Mouse (Mus musculus) neural tube, embryonic 14.5 days (tissue): ENCODE results near the gene Bcl3. TPM values are rescaled to one million over a fixed set of nuclear protein-coding genes. Genes with fewer than 3 reads are reported as not detected.

Experiments
- ATAC-seq: fragments of 200-750 bp; cut with Nextera tagmentation; 2 replicates; pipeline ENCODE4 v1.8.0; 2017; ENCODE audit warnings: low read depth, mild to moderate bottlenecking, moderate TSS enrichment, moderate library complexity
- H3K27ac ChIP-seq: fragments of 300-500 bp; sonication (generic); 2 replicates; pipeline ENCODE4 v1.5.1; 2014; ENCODE audit warnings: low read depth, mild to moderate bottlenecking, control low read depth, low read length, moderate library complexity, mixed read lengths
- H3K27me3 ChIP-seq: fragments of 300-500 bp; sonication (generic); 2 replicates; pipeline ENCODE4 v1.6.1; 2014; ENCODE audit warnings: low read length; ENCODE audit not compliant: control insufficient read depth, insufficient read depth
- H3K36me3 ChIP-seq: fragments of 300-500 bp; sonication (generic); 2 replicates; pipeline ENCODE4 v1.6.1; 2014; ENCODE audit warnings: low read length, mixed read lengths; ENCODE audit not compliant: control insufficient read depth, insufficient read depth
- H3K4me1 ChIP-seq: fragments of 300-500 bp; sonication (generic); 2 replicates; pipeline ENCODE4 v1.6.1; 2014; ENCODE audit warnings: low read length; ENCODE audit not compliant: control insufficient read depth, insufficient read depth
- H3K4me2 ChIP-seq: fragments of 300-500 bp; sonication (generic); 2 replicates; pipeline ENCODE4 v1.6.1; 2014; ENCODE audit warnings: mild to moderate bottlenecking, low read depth, low read length, control low read depth
- H3K4me3 ChIP-seq: fragments of 300-500 bp; sonication (generic); 2 replicates; pipeline ENCODE4 v1.5.1; 2014; ENCODE audit warnings: low read depth, low read length, control low read depth, mixed read lengths
- H3K9ac ChIP-seq: fragments of 300-500 bp; sonication (generic); replicated peaks from 2 replicates; pipeline ENCODE4 v1.6.1; 2014; ENCODE audit warnings: low read depth, mild to moderate bottlenecking, control low read depth, low read length, mixed read lengths
- H3K9me3 ChIP-seq: fragments of 300-500 bp; sonication (generic); 2 replicates; pipeline ENCODE4 v1.6.1; 2016; ENCODE audit warnings: low read length; ENCODE audit not compliant: control insufficient read depth
- whole genome bisulfite sequencing: fragments of 180-500 bp; shearing (Covaris S2); extraction: QIAGEN DNeasy Blood & Tissue Kit; methylation state at CpG from one replicate; pipeline ENCODE4 v1.1.7; 2014; 5-methylcytosine and 5-hydroxymethylcytosine counted together
- polyA plus RNA-seq: library from polyadenylated mRNA; unstranded; fragments of >200 nt; fragmentation: Nextera tagmentation; extraction: Ambion mirVana; gene quantifications from 2 replicates; pipeline ENCODE4 v1.2.1, GENCODE M21; 2014

Gene Bcl3
- polyA plus RNA-seq, 1 experiment from 2014 or later, result 0.24 TPM

DNA sequence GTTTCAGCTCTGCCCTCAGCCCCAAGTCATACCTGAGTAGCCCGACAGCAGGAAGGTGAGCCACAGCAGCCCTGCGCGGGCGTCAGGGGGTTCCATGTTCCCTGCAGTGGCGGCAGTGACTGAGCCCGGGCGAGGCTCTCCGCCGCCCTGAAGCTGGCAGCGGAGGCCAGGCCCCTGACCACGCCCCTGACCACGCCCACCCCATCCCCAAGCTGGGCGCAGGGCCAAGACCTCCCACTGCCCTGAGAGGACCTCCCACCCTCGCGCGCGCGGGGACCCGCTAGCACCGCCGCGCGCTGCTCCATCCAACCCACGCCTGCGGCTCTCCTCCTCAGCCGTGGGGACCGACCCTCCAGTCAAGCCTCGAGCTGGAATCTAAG, 52.2 kb downstream of the Bcl3 start:
- peak; percentile 84 for ATAC-seq
- WGBS, result under 1% methylated on average over 28 of the region's 28 CpGs

GRCm38 (mm10) chr7:19769434-19770374, 52.9 kb downstream of the Bcl3 start:
- Histone ChIP-seq H3K36me3 (no peaks in the 10 kb centered on the region), H3K4me2 (peak overlapping the region; percentile 65), H3K4me1 (peaks cover 5% of the 10 kb centered on the region), H3K4me3 (peak overlapping the region; percentile 29), H3K27ac (no peak overlapping the region), H3K27me3 (peaks cover 13% of the 10 kb centered on the region), H3K9me3 (no peaks in the 10 kb centered on the region), H3K9ac (peak overlapping the region; percentile 18)
- 12% methylated on average over 16 of the region's 16 CpGs for WGBS
- peak; percentile 16; the same call in 1 of the 2 replicates for ATAC-seq

More for the DNA sequence above, 52.2 kb downstream of the Bcl3 start:
- H3K36me3 ChIP-seq, result no peaks in the 10 kb centered on the region
- H3K27me3 ChIP-seq, result peaks cover 13% of the 10 kb centered on the region
- peaks cover 5% of the 10 kb centered on the region for H3K4me1 ChIP-seq
- H3K4me3 ChIP-seq, result peak overlapping the region; percentile 29
- peak overlapping the region; percentile 18 for H3K9ac ChIP-seq
- H3K27ac ChIP-seq, result no peak overlapping the region
- no peaks in the 10 kb centered on the region for H3K9me3 ChIP-seq
- peak overlapping the region; percentile 65 for H3K4me2 ChIP-seq

GRCm38 (mm10) chr7:19769001-19769400, 53.6 kb downstream of the Bcl3 start:
- peaks cover 13% of the 10 kb centered on the region for H3K27me3 ChIP-seq
- no peaks in the 10 kb centered on the region for H3K9me3 ChIP-seq
- H3K9ac ChIP-seq, result no peak overlapping the region
- peaks cover 5% of the 10 kb centered on the region for H3K4me1 ChIP-seq
- no peaks in the 10 kb centered on the region for H3K36me3 ChIP-seq
- 34% methylated on average over 4 of the region's 4 CpGs for WGBS
- H3K4me3 ChIP-seq, result no peak overlapping the region
- no peak for ATAC-seq
- no peak overlapping the region for H3K4me2 ChIP-seq
- no peak overlapping the region for H3K27ac ChIP-seq

DNA sequence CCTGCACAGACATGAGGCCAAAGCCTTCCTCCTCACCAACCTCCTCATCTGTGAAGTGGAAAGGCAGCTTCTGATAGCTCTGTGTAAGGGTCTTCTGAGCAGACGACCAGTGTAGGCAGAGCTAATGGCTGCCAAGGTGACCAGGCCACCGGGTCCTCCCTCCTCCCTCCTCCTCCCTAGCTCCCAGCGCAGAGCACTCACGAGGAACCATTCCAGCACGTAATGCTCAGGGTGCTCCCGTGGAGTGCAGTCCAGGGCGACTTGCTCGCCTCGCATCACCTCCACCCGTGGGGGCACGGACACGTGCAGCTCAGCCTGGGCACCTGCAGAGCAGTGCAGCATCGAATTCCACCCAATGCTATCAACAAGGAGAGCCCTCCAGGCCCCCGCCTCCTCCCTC, 54.3 kb downstream of the Bcl3 start:
- Histone ChIP-seq H3K9me3 (no peaks in the 10 kb centered on the region), H3K27me3 (peaks cover 13% of the 10 kb centered on the region), H3K4me3 (no peak overlapping the region), H3K36me3 (no peaks in the 10 kb centered on the region), H3K4me2 (no peak overlapping the region), H3K9ac (no peak overlapping the region), H3K4me1 (peaks cover 5% of the 10 kb centered on the region), H3K27ac (no peak overlapping the region)
- WGBS, result 72% methylated on average over 14 of the region's 14 CpGs
- ATAC-seq, result no peak

DNA sequence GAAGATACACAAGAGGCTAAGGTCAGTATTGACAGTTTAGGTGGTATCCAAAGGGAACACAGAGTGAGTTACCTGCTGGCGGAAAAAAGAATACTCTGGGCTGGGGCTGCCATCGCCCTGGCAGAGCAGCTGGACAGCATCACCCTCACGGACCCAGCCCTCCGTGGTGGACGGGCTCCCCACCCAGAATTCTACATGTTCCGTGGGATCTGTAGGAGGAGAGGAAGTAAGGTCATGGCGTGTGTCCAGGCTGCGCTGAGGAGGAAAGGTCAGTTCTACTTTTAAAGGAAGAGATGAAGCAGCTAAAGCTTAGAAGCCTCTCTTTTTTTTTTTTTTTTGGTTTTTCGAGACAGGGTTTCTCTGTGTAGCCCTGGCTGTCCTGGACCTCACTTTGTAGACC, 58.0 kb downstream of the Bcl3 start:
- Histone ChIP-seq H3K4me3 (no peak overlapping the region), H3K9me3 (no peaks in the 10 kb centered on the region), H3K36me3 (no peaks in the 10 kb centered on the region), H3K4me1 (no peaks in the 10 kb centered on the region), H3K27ac (no peak overlapping the region), H3K27me3 (peaks cover 5% of the 10 kb centered on the region; the same call in 1 of the 2 replicates), H3K9ac (no peak overlapping the region), H3K4me2 (no peak overlapping the region)
- 91% methylated on average over 9 of the region's 9 CpGs for WGBS
- no peak for ATAC-seq

GRCm38 (mm10) chr7:19763829-19764477, 58.6 kb downstream of the Bcl3 start:
- no peaks in the 10 kb centered on the region for H3K9me3 ChIP-seq
- no peak overlapping the region for H3K9ac ChIP-seq
- H3K4me1 ChIP-seq, result no peaks in the 10 kb centered on the region

GRCm38 (mm10) chr7:19762283-19762682, 60.3 kb downstream of the Bcl3 start:
- no peak overlapping the region for H3K4me2 ChIP-seq
- H3K27ac ChIP-seq, result no peak overlapping the region
- no peak overlapping the region for H3K4me3 ChIP-seq
- WGBS, result 94% methylated on average over 11 of the region's 11 CpGs
- no peaks in the 10 kb centered on the region for H3K36me3 ChIP-seq
- no peaks in the 10 kb centered on the region for H3K27me3 ChIP-seq
- H3K4me1 ChIP-seq, result no peaks in the 10 kb centered on the region
- no peak overlapping the region for H3K9ac ChIP-seq
- no peak for ATAC-seq
- H3K9me3 ChIP-seq, result no peaks in the 10 kb centered on the region

More at GRCm38 (mm10) chr7:19763829-19764477, 58.6 kb downstream of the Bcl3 start:
- Histone ChIP-seq H3K4me3 (no peak overlapping the region), H3K36me3 (no peaks in the 10 kb centered on the region), H3K27ac (no peak overlapping the region), H3K27me3 (peaks cover under 1% of the 10 kb centered on the region; the same call in 1 of the 2 replicates), H3K4me2 (no peak overlapping the region)
- 81% methylated on average over 13 of the region's 13 CpGs for WGBS
- no peak for ATAC-seq

GRCm38 (mm10) chr7:19760021-19760420, 62.5 kb downstream of the Bcl3 start:
- no peak overlapping the region for H3K27ac ChIP-seq
- H3K9ac ChIP-seq, result no peak overlapping the region
- no peaks in the 10 kb centered on the region for H3K4me1 ChIP-seq
- H3K36me3 ChIP-seq, result no peaks in the 10 kb centered on the region
- H3K4me2 ChIP-seq, result no peak overlapping the region
- no peaks in the 10 kb centered on the region for H3K27me3 ChIP-seq
- 91% methylated on average over 13 of the region's 13 CpGs for WGBS
- no peak overlapping the region for H3K4me3 ChIP-seq
- no peaks in the 10 kb centered on the region for H3K9me3 ChIP-seq
- no peak for ATAC-seq

DNA sequence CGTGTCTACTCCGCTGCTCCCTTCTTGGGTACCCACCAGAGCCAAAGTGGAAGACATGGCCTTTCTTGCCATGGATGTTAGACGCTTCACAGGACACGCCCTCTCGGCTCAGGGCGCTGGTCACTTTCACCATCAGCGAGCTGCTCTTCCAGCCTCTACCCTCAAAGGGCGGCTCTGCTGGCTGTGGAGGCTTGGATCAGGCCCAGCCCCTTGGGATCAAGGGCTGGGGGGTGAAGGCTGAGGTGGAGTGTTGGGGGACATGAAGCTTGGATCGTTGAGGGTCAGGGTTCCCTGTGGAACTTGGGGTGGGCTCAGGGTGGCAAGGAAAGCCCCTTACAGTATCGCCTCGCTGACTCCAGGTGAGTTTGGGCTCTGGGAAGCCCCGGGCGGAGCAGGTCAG, 63.9 kb downstream of the Bcl3 start:
- WGBS, result 90% methylated on average over 13 of the region's 13 CpGs

More for the DNA sequence above, 63.9 kb downstream of the Bcl3 start:
- no peak overlapping the region for H3K9ac ChIP-seq
- H3K9me3 ChIP-seq, result no peaks in the 10 kb centered on the region
- H3K27ac ChIP-seq, result no peak overlapping the region
- ATAC-seq, result no peak
- H3K4me2 ChIP-seq, result no peak overlapping the region
- no peaks in the 10 kb centered on the region for H3K4me1 ChIP-seq
- no peaks in the 10 kb centered on the region for H3K27me3 ChIP-seq
- H3K4me3 ChIP-seq, result no peak overlapping the region
- H3K36me3 ChIP-seq, result no peaks in the 10 kb centered on the region
